In genomic region chr8:85025098-85025932, GRCm38 (mm10) we compare ENCODE assay signal across 8 mouse cellular contexts. TPM values are rescaled to one million over a fixed set of nuclear protein-coding genes. Genes with fewer than 3 reads are reported as not detected.
A peak's percentile ranks its signal among the peaks of the same experiment; 100 is the strongest.
DNase-seq lines count a peak whose midpoint lies in the region; ATAC-seq lines count a peak whose summit lies in the region.

TSS of gene Asna1 (minus strand) at chr8:85025281.

- H3K9ac ChIP-seq in lung, embryonic 16.5 days (ENCODE audit: low read length) = peak within 1 kb of the TSS; percentile 80

- no peaks in the 10 kb centered on the region for H3K9me3 ChIP-seq in lung, embryonic 16.5 days (ENCODE audit: control insufficient read depth, low read length)

- H3K27me3 ChIP-seq in lung, embryonic 16.5 days (ENCODE audit: control insufficient read depth, insufficient read depth, low read depth, low read length) = no peaks in the 10 kb centered on the region

- 5% methylated on average over 30 of the region's 30 CpGs for WGBS in lung, embryonic 16.5 days

- peak; percentile 99 for DNase-seq in MEL-GATA-1-ER (ENCODE audit: extremely low read depth, low read depth)
- DNase-seq in cerebellum, adult 8-10 months = peak; percentile 78
- DNase-seq in forelimb bud, embryonic 11.5 days (ENCODE audit: low read depth, low spot score) = peak; percentile 96
- DNase-seq in layer of hippocampus, adult 9-10 months (ENCODE audit: low spot score) = peak; percentile 88
- peak; percentile 61 for DNase-seq in ovary, postnatal 10 days (ENCODE audit: low spot score)
- DNase-seq in thymus, postnatal 10 days (ENCODE audit: low spot score in 2 of 2) = peak; percentile 73 to 78

- H3K36me3 ChIP-seq in lung, embryonic 16.5 days (ENCODE audit: control insufficient read depth, insufficient read depth, low read length) = peaks cover 17% of the 10 kb centered on the region

- peak; percentile 90 for ATAC-seq in hematopoietic stem cell, adult 5-6 weeks (replicated peaks in 1 of 2; ENCODE audit: insufficient read depth in 1 of 2, low FRiP score in 2 of 2, low TSS enrichment in 1 of 2, low read depth in 1 of 2, poor library complexity in 2 of 2, severe bottlenecking in 2 of 2)
- peak; percentile 92 for ATAC-seq in lung, embryonic 16.5 days (ENCODE audit: low read depth)

- H3K4me1 ChIP-seq in lung, embryonic 16.5 days (replicated peaks; ENCODE audit: control insufficient read depth, insufficient read depth, low read length) = peaks cover 24% of the 10 kb centered on the region

- peak within 1 kb of the TSS; percentile 92 for H3K4me2 ChIP-seq in lung, embryonic 16.5 days (ENCODE audit: low read depth, low read length)

- H3K4me3 ChIP-seq in lung, embryonic 16.5 days (ENCODE audit: low read length) = peak within 1 kb of the TSS; percentile 98

- H3K27ac ChIP-seq in lung, embryonic 16.5 days (ENCODE audit: low read length) = peak within 1 kb of the TSS; percentile 77

RNA-seq across cellular contexts. Expression of gene Asna1, which starts in this region (rescaled TPM):
- total RNA-seq in hematopoietic stem cell, adult 5-6 weeks (2017) = 34.1 and 49.6 TPM in 2 replicates
- 121 and 122 TPM in 2 replicates for polyA plus RNA-seq in lung, embryonic 16.5 days (2015; fragmentation: Nextera tagmentation; extraction: Ambion mirVana)

Comparison
In these comparisons a context has a peak if more than half of its experiments do, and no peak if none do; other contexts are left out.
1. Peak in every context shown above with its lines: DNase-seq, ATAC-seq, H3K4me3 ChIP-seq and H3K27ac ChIP-seq.